Mouse (Mus musculus) hindbrain, postnatal 0 days (tissue): ENCODE data around the gene Lztfl1. TPM values are rescaled to one million over a fixed set of nuclear protein-coding genes. Genes with fewer than 3 reads are reported as not detected.

ENCODE experiments used
- ATAC-seq: fragments of 200-750 bp; cut with Nextera tagmentation; 2 replicates; pipeline ENCODE4 v1.8.0; 2017; ENCODE audit warnings: mild to moderate bottlenecking, moderate TSS enrichment, moderate library complexity
- DNase-seq: peaks from one replicate; pipeline ENCODE4 v3.0.0-alpha.2; 2015; ENCODE audit warnings: low spot score
- H3K27ac ChIP-seq: fragments of 300-500 bp; sonication (generic); 2 replicates; pipeline ENCODE4 v1.5.1; 2014; ENCODE audit warnings: mild to moderate bottlenecking
- H3K27me3 ChIP-seq: fragments of 300-500 bp; sonication (generic); 2 replicates; pipeline ENCODE4 v1.6.1; 2014; ENCODE audit warnings: low read length, mixed read lengths; ENCODE audit not compliant: insufficient read depth
- H3K36me3 ChIP-seq: fragments of 300-500 bp; sonication (generic); 2 replicates; pipeline ENCODE4 v1.6.1; 2014; ENCODE audit warnings: low read length, mixed read lengths; ENCODE audit not compliant: insufficient read depth
- H3K4me1 ChIP-seq: fragments of 300-500 bp; sonication (generic); 2 replicates; pipeline ENCODE4 v1.6.1; 2014; ENCODE audit warnings: antibody characterized with exemption, low read length, mixed read lengths; ENCODE audit not compliant: insufficient read depth
- H3K4me2 ChIP-seq: fragments of 300-500 bp; sonication (generic); 2 replicates; pipeline ENCODE4 v1.6.1; 2014; ENCODE audit warnings: low read depth, mild to moderate bottlenecking, low read length, moderate library complexity, mixed read lengths
- H3K4me3 ChIP-seq: fragments of 300-500 bp; sonication (generic); 2 replicates; pipeline ENCODE4 v1.5.1; 2014; ENCODE audit warnings: low read length
- H3K9ac ChIP-seq: fragments of 300-500 bp; sonication (generic); replicated peaks from 2 replicates; pipeline ENCODE4 v1.6.1; 2014; ENCODE audit warnings: mild to moderate bottlenecking, low read length, moderate library complexity, mixed read lengths
- H3K9me3 ChIP-seq: fragments of 300-500 bp; sonication (generic); 2 replicates; pipeline ENCODE4 v1.6.1; 2016; ENCODE audit warnings: low read length, mixed read lengths
- CTCF ChIP-seq: IDR thresholded peaks from 2 replicates; pipeline ENCODE4 v1.5.1; 2016; ENCODE audit warnings: antibody characterized with exemption, control low read depth, low read depth
- WGBS: fragments of 180-500 bp; shearing (Covaris S2); extraction: QIAGEN DNeasy Blood & Tissue Kit; methylation state at CpG from one replicate; pipeline ENCODE4 v1.1.7; 2014; 5-methylcytosine and 5-hydroxymethylcytosine counted together
- polyA plus RNA-seq: library from polyadenylated mRNA; unstranded; fragments of >200 nt; fragmentation: Nextera tagmentation; extraction: Ambion mirVana; gene quantifications from 2 replicates; pipeline ENCODE4 v1.2.1, GENCODE M21; 2015
- total RNA-seq: library from RNA; depleted of rRNA; stranded (reverse); fragments of >200 nt; gene quantifications from 2 replicates; pipeline ENCODE4 v1.2.3, GENCODE M21; 2014; rRNA removed

Lztfl1 gene
- total and polyA plus RNA-seq, 2 experiments from 2014 or later = 21.4 to 43.3 TPM

- no peak overlapping the region for H3K27ac ChIP-seq
- no peak overlapping the region for H3K9ac ChIP-seq
- no peaks in the 10 kb centered on the region for H3K36me3 ChIP-seq
- TF ChIP-seq CTCF = no peak
- no peak overlapping the region for H3K4me2 ChIP-seq
- H3K9me3 ChIP-seq = no peaks in the 10 kb centered on the region
- H3K27me3 ChIP-seq = no peaks in the 10 kb centered on the region
- no peak overlapping the region for H3K4me3 ChIP-seq
- WGBS = 79% methylated on average over 3 of the region's 3 CpGs
- no peaks in the 10 kb centered on the region for H3K4me1 ChIP-seq
- DNase-seq (no peak), ATAC-seq (no peak)
These were observed 60.0 kb downstream of the Lztfl1 start for GRCm38 (mm10) chr9:123657457-123657856.

- 48% methylated on average over 4 of the region's 4 CpGs for WGBS
- Histone ChIP-seq H3K9ac (no peak overlapping the region), H3K27ac (no peak overlapping the region), H3K4me1 (no peaks in the 10 kb centered on the region), H3K4me3 (no peak overlapping the region), H3K27me3 (no peaks in the 10 kb centered on the region), H3K4me2 (no peak overlapping the region), H3K36me3 (no peaks in the 10 kb centered on the region), H3K9me3 (no peaks in the 10 kb centered on the region)
- ATAC-seq = no peak
- DNase-seq = no peak
- TF ChIP-seq CTCF = no peak
These were observed 66.1 kb downstream of the Lztfl1 start for GRCm38 (mm10) chr9:123651369-123651768.

DNA sequence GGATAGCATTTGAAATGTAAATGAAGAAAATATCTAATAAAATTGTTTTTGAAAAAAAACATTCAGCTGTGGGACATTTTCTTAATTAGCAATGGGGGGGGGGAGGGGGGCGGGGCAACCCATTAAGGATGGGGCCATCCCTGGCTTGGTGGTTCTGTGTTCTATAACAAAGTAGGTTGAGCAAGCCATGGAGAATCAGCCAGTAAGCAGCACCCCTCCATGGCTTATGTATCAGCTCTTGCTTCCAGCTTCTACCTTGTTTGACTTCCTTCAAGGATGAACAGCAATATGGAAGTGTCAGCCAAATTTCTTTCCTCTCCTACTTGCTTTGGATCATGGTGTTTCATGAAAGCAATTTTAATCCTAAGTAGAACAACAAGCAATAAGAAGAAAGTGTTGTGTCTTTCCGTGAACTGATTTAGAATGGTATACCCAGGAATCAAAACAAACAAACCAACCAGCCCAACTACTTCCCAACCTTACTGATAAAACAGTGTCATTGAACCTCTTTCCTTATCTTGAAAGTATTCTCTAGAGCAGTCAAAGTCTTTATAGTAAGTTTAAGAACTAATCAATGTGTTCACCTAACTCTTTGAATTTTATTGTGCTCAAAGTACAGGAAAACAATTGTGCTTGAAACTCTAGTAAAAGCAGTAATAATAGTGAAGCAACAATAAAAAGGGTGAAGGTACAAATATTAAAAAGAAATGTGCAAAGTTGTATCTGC is 67.5 kb downstream of the Lztfl1 start:
- 88% methylated on average over 1 of the region's 2 CpGs for WGBS
- H3K4me3 ChIP-seq = no peak overlapping the region
- no peaks in the 10 kb centered on the region for H3K9me3 ChIP-seq
- no peak overlapping the region for H3K27ac ChIP-seq
- H3K4me1 ChIP-seq = no peaks in the 10 kb centered on the region
- no peak overlapping the region for H3K4me2 ChIP-seq
- H3K36me3 ChIP-seq = no peaks in the 10 kb centered on the region
- no peak overlapping the region for H3K9ac ChIP-seq
- ATAC-seq = no peak
- no peaks in the 10 kb centered on the region for H3K27me3 ChIP-seq
- no peak for TF ChIP-seq CTCF
- DNase-seq = no peak

Other genes starting within 250 kb of the Lztfl1 start
- gene Limd1, start 239.0 kb downstream of the Lztfl1 start, total RNA-seq = 29.7 and 30.3 TPM in 2 replicates
- 11.1 and 11.4 TPM in 2 replicates for gene Limd1, start 239.0 kb downstream of the Lztfl1 start, polyA plus RNA-seq
- gene Sacm1l, start 187.9 kb downstream of the Lztfl1 start, total RNA-seq = 24.8 and 32.2 TPM in 2 replicates
- gene Sacm1l, start 187.9 kb downstream of the Lztfl1 start, polyA plus RNA-seq = 37.1 and 39.7 TPM in 2 replicates
- 0.14 and 0.68 TPM in 2 replicates for gene Slc6a20b, start 85.1 kb downstream of the Lztfl1 start, total RNA-seq
- 0.44 and 0.45 TPM in 2 replicates for gene Slc6a20b, start 85.1 kb downstream of the Lztfl1 start, polyA plus RNA-seq
- 0.10 and 0.90 TPM in 2 replicates for gene Ccr9, start 39.3 kb downstream of the Lztfl1 start, total RNA-seq
- 0.35 and 0.55 TPM in 2 replicates for gene Ccr9, start 39.3 kb downstream of the Lztfl1 start, polyA plus RNA-seq
- gene Slc6a20a, start 38.8 kb downstream of the Lztfl1 start, total RNA-seq = 38.3 and 60.8 TPM in 2 replicates
- gene Slc6a20a, start 38.8 kb downstream of the Lztfl1 start, polyA plus RNA-seq = 38.2 and 38.6 TPM in 2 replicates
- not detected in 2 replicates for gene Cxcr6, start 88.8 kb upstream of the Lztfl1 start, total RNA-seq
- 0.18 TPM in 1 of 2 replicates, not detected in the other for gene Cxcr6, start 88.8 kb upstream of the Lztfl1 start, polyA plus RNA-seq
- gene Fyco1, start 134.2 kb upstream of the Lztfl1 start, total RNA-seq = 10.1 and 11.9 TPM in 2 replicates
- gene Fyco1, start 134.2 kb upstream of the Lztfl1 start, polyA plus RNA-seq = 8.2 and 8.6 TPM in 2 replicates
- not detected in 2 replicates for gene Xcr1, start 144.3 kb upstream of the Lztfl1 start, total RNA-seq
- 0.05 and 0.10 TPM in 2 replicates for gene Xcr1, start 144.3 kb upstream of the Lztfl1 start, polyA plus RNA-seq